Mouse (Mus musculus): ENCODE data around the gene Ap5z1.

Gene Ap5z1

GRCm38 (mm10) chr5:142518973-142519372 lies 55.2 kb downstream of the Ap5z1 start:
- DNase-seq (ENCODE audit: low spot score in 2 of 2): no peak

GRCm38 (mm10) chr5:142520360-142520759 lies 56.6 kb downstream of the Ap5z1 start:
- DNase-seq (ENCODE audit: low spot score in 2 of 2): no peak

- DNase-seq (ENCODE audit: low spot score in 2 of 2): no peak
These were observed 57.6 kb downstream of the Ap5z1 start for GRCm38 (mm10) chr5:142521195-142521866.

- DNase-seq (ENCODE audit: low spot score in 2 of 2): no peak
These were observed 61.1 kb downstream of the Ap5z1 start for GRCm38 (mm10) chr5:142524711-142525464.

Measured in frontal cortex, postnatal 14 days (tissue).